Mouse (Mus musculus) ES-Bruce4 (cell line): ENCODE measurements around the gene Gm14214. TPM values are rescaled to one million over a fixed set of nuclear protein-coding genes. Genes with fewer than 3 reads are reported as not detected.

Source experiments
- H3K27ac ChIP-seq: 2 replicates; pipeline ENCODE4 v1.5.1; 2012; ENCODE audit warnings: low read length, inconsistent platforms; ENCODE audit not compliant: insufficient read depth
- H3K27me3 ChIP-seq: 2 replicates; pipeline ENCODE4 v1.6.1; 2012; ENCODE audit warnings: mild to moderate bottlenecking, low read length, inconsistent platforms; ENCODE audit not compliant: control insufficient read depth, poor library complexity, insufficient read depth, severe bottlenecking
- H3K36me3 ChIP-seq: 2 replicates; pipeline ENCODE4 v1.6.1; 2012; ENCODE audit warnings: inconsistent platforms, mild to moderate bottlenecking, low read length, moderate library complexity; ENCODE audit not compliant: control insufficient read depth, poor library complexity, insufficient read depth, severe bottlenecking
- H3K4me1 ChIP-seq: one replicate; pipeline ENCODE4 v1.8.1; 2011; ENCODE audit warnings: low read length; ENCODE audit not compliant: control insufficient read depth, insufficient read depth
- H3K4me3 ChIP-seq: 2 replicates; pipeline ENCODE4 v1.5.1; 2011; ENCODE audit warnings: low read depth, mild to moderate bottlenecking, low read length
- H3K9ac ChIP-seq: 2 replicates; pipeline ENCODE4 v1.6.1; 2012; ENCODE audit warnings: low read depth, mild to moderate bottlenecking, inconsistent platforms; ENCODE audit not compliant: poor library complexity, severe bottlenecking
- H3K9me3 ChIP-seq: replicated peaks from 2 replicates; pipeline ENCODE4 v1.6.1; 2012; ENCODE audit warnings: mild to moderate bottlenecking, low read length, inconsistent platforms; ENCODE audit not compliant: control insufficient read depth, poor library complexity, insufficient read depth, severe bottlenecking
- CTCF ChIP-seq: IDR thresholded peaks from one replicate; pipeline ENCODE4 v1.8.1; 2011; ENCODE audit warnings: low read depth, low read length
- EP300 ChIP-seq: IDR thresholded peaks from 2 replicates; pipeline ENCODE4 v1.6.1; 2011; ENCODE audit warnings: low read depth, low read length; ENCODE audit not compliant: insufficient read depth
- POLR2A ChIP-seq: IDR thresholded peaks from one replicate; pipeline ENCODE4 v1.8.1; 2011; ENCODE audit warnings: low read length; ENCODE audit not compliant: insufficient read depth
- polyA plus RNA-seq: library from polyadenylated mRNA; stranded (reverse); fragments of >200 nt; gene quantifications from 2 replicates; pipeline ENCODE4 v1.2.4, GENCODE M21; 2011; ENCODE audit warnings: low read depth; ENCODE audit not compliant: missing spikeins, insufficient read depth, insufficient read length

Gm14214 gene
- polyA plus RNA-seq, result 1.2 and 1.4 TPM in 2 replicates

- no peak within 1 kb of the TSS for H3K9ac ChIP-seq
- no peaks in the 10 kb centered on the region for H3K36me3 ChIP-seq
- no peak within 1 kb of the TSS for H3K27ac ChIP-seq
- H3K9me3 ChIP-seq, result no peaks in the 10 kb centered on the region
- TF ChIP-seq EP300 (no peak), POLR2A (no peak), CTCF (no peak)
- H3K4me1 ChIP-seq, result no peaks in the 10 kb centered on the region
- no peaks in the 10 kb centered on the region for H3K27me3 ChIP-seq
- H3K4me3 ChIP-seq, result no peak within 1 kb of the TSS
Observed at GRCm38 (mm10) chr2:154769930-154770329, at the start of gene Gm14214. Gm14214 (minus strand) TSS chr2:154770030.

GRCm38 (mm10) chr2:154818599-154818998 lies 48.8 kb upstream of the Gm14214 start:
- no peak for TF ChIP-seq EP300
- TF ChIP-seq POLR2A, result no peak
- no peak for TF ChIP-seq CTCF
- Histone ChIP-seq H3K27ac (no peak overlapping the region), H3K36me3 (peaks cover 5% of the 10 kb centered on the region)

GRCm38 (mm10) chr2:154817788-154818187 lies 48.0 kb upstream of the Gm14214 start:
- H3K4me3 ChIP-seq, result no peak overlapping the region
- no peak overlapping the region for H3K9ac ChIP-seq
- no peak for TF ChIP-seq EP300
- TF ChIP-seq POLR2A, result no peak
- peak; percentile 53 for TF ChIP-seq CTCF
- peaks cover 3% of the 10 kb centered on the region for H3K36me3 ChIP-seq
- H3K27me3 ChIP-seq, result no peaks in the 10 kb centered on the region
- no peaks in the 10 kb centered on the region for H3K9me3 ChIP-seq
- no peak overlapping the region for H3K27ac ChIP-seq
- H3K4me1 ChIP-seq, result no peaks in the 10 kb centered on the region

More at GRCm38 (mm10) chr2:154818599-154818998, 48.8 kb upstream of the Gm14214 start:
- Histone ChIP-seq H3K4me1 (no peaks in the 10 kb centered on the region), H3K4me3 (no peak overlapping the region), H3K27me3 (no peaks in the 10 kb centered on the region), H3K9ac (no peak overlapping the region), H3K9me3 (no peaks in the 10 kb centered on the region)

- no peak overlapping the region for H3K9ac ChIP-seq
- peaks cover 3% of the 10 kb centered on the region for H3K36me3 ChIP-seq
- H3K9me3 ChIP-seq, result no peaks in the 10 kb centered on the region
- no peak for TF ChIP-seq CTCF
- TF ChIP-seq POLR2A, result no peak
- TF ChIP-seq EP300, result no peak
- no peaks in the 10 kb centered on the region for H3K4me1 ChIP-seq
- no peak overlapping the region for H3K4me3 ChIP-seq
- H3K27me3 ChIP-seq, result no peaks in the 10 kb centered on the region
- no peak overlapping the region; the same call in 1 of the 2 replicates for H3K27ac ChIP-seq
Observed at GRCm38 (mm10) chr2:154817089-154817488, 47.3 kb upstream of the Gm14214 start.

- TF ChIP-seq CTCF (no peak), EP300 (no peak), POLR2A (no peak)
- Histone ChIP-seq H3K36me3 (no peaks in the 10 kb centered on the region; the same call in 1 of the 2 replicates), H3K27me3 (no peaks in the 10 kb centered on the region), H3K9me3 (no peaks in the 10 kb centered on the region), H3K9ac (no peak overlapping the region), H3K27ac (no peak overlapping the region), H3K4me3 (no peak overlapping the region), H3K4me1 (no peaks in the 10 kb centered on the region)
Observed at GRCm38 (mm10) chr2:154813426-154813825, 43.6 kb upstream of the Gm14214 start.

- Histone ChIP-seq H3K4me3 (no peak overlapping the region), H3K27ac (no peak overlapping the region), H3K9ac (no peak overlapping the region), H3K27me3 (no peaks in the 10 kb centered on the region), H3K36me3 (no peaks in the 10 kb centered on the region; the same call in 1 of the 2 replicates), H3K9me3 (no peaks in the 10 kb centered on the region), H3K4me1 (no peaks in the 10 kb centered on the region)
- TF ChIP-seq CTCF, result no peak
- no peak for TF ChIP-seq EP300
- TF ChIP-seq POLR2A, result no peak
Observed at GRCm38 (mm10) chr2:154810821-154811220, 41.0 kb upstream of the Gm14214 start.
